Mouse (Mus musculus) testis, adult 2 months (tissue): ENCODE measurements around the gene Asic1. TPM values are rescaled to one million over a fixed set of nuclear protein-coding genes. Genes with fewer than 3 reads are reported as not detected.
"Not testable (repeated sequence)": the region's sequence is repeated elsewhere in the genome, so short reads cannot be mapped to it uniquely, and the experiment has no call there.

Experiments used
- H3K27ac ChIP-seq: fragments of 200-500 bp; 2 replicates; pipeline ENCODE4 v1.5.1; 2012; ENCODE audit warnings: low read depth, low read length; ENCODE audit not compliant: control insufficient read depth, insufficient read depth
- H3K27me3 ChIP-seq: fragments of 200-500 bp; 2 replicates; pipeline ENCODE4 v1.6.1; 2012; ENCODE audit warnings: mild to moderate bottlenecking, low read length, moderate library complexity; ENCODE audit not compliant: control insufficient read depth, insufficient read depth
- H3K36me3 ChIP-seq: fragments of 200-500 bp; 2 replicates; pipeline ENCODE4 v1.6.1; 2012; ENCODE audit warnings: mild to moderate bottlenecking, low read length; ENCODE audit not compliant: control insufficient read depth, insufficient read depth
- H3K4me1 ChIP-seq: fragments of 200-500 bp; 2 replicates; pipeline ENCODE4 v1.6.1; 2012; ENCODE audit warnings: low read length; ENCODE audit not compliant: control insufficient read depth, insufficient read depth
- H3K4me3 ChIP-seq: fragments of 200-500 bp; 2 replicates; pipeline ENCODE4 v1.5.1; 2012; ENCODE audit warnings: low read depth, mild to moderate bottlenecking, low read length, moderate library complexity, mixed read lengths; ENCODE audit not compliant: control insufficient read depth
- CTCF ChIP-seq: fragments of 200-500 bp; IDR thresholded peaks from 2 replicates; pipeline ENCODE4 v1.5.1; 2012; ENCODE audit warnings: low read depth, mild to moderate bottlenecking, inconsistent platforms, low read length, moderate library complexity; ENCODE audit not compliant: control insufficient read depth, insufficient read depth, insufficient replicate concordance
- POLR2A ChIP-seq: fragments of 200-500 bp; IDR thresholded peaks from 2 replicates; pipeline ENCODE4 v1.6.1; 2012; ENCODE audit warnings: low read depth, mild to moderate bottlenecking, inconsistent platforms, low read length, moderate library complexity; ENCODE audit not compliant: control insufficient read depth
- polyA plus RNA-seq: library from polyadenylated mRNA; depleted of rRNA; stranded (reverse); fragments of >200 nt; gene quantifications from 2 replicates; pipeline ENCODE4 v1.2.3, GENCODE M21; 2012

Asic1 gene
- polyA plus RNA-seq, 1 experiment: 0.16 TPM

- peaks cover 17% of the 10 kb centered on the region for H3K4me1 ChIP-seq
- no peak overlapping the region for H3K4me3 ChIP-seq
- no peak for TF ChIP-seq CTCF
- no peak for TF ChIP-seq POLR2A
- no peaks in the 10 kb centered on the region for H3K36me3 ChIP-seq
- H3K27ac ChIP-seq: no peak overlapping the region; the same call in 1 of the 2 replicates
- H3K27me3 ChIP-seq: no peaks in the 10 kb centered on the region
Observed at GRCm38 (mm10) chr15:99723120-99723514, 52.9 kb downstream of the Asic1 start.

GRCm38 (mm10) chr15:99723515-99724291, 53.5 kb downstream of the Asic1 start:
- H3K36me3 ChIP-seq: no peaks in the 10 kb centered on the region
- H3K4me1 ChIP-seq: peaks cover 15% of the 10 kb centered on the region
- TF ChIP-seq CTCF (no peak), POLR2A (no peak)
- no peak overlapping the region for H3K4me3 ChIP-seq
- peak overlapping the region; percentile 82 for H3K27ac ChIP-seq
- no peaks in the 10 kb centered on the region for H3K27me3 ChIP-seq

GRCm38 (mm10) chr15:99724292-99725021, 54.3 kb downstream of the Asic1 start:
- Histone ChIP-seq H3K27ac (peak overlapping the region; percentile 82), H3K4me3 (no peak overlapping the region; the same call in 1 of the 2 replicates), H3K36me3 (no peaks in the 10 kb centered on the region), H3K27me3 (no peaks in the 10 kb centered on the region), H3K4me1 (peaks cover 15% of the 10 kb centered on the region)
- TF ChIP-seq CTCF (no peak), POLR2A (no peak)

GRCm38 (mm10) chr15:99725341-99726155, 55.4 kb downstream of the Asic1 start, which contains the start of gene Cox14:
Gene Cox14 (plus strand): TSS chr15:99725618.
- Histone ChIP-seq H3K36me3 (no peaks in the 10 kb centered on the region), H3K27me3 (no peaks in the 10 kb centered on the region)

DNA sequence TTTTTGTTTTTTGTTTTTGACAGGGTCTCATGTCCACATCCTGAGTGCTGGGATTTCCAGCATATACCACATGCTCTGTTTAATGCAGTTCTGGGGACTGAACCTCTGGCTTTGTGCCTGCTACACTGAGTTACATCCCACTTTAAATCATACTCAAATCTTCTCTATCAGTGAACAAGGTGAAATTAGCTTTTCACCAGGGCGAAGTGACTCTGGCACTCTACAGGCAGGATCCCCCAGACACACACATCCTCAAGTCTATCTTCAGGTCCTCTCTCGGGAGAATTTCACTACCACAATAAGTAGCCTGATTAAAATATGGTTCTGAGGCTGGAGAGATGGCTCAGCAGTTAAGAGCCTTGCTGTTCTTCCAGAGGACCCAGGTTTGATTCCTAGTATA, 56.4 kb downstream of the Asic1 start:
- TF ChIP-seq POLR2A (no peak), CTCF (no peak)
- Histone ChIP-seq H3K4me3 (no peak overlapping the region), H3K27me3 (no peaks in the 10 kb centered on the region), H3K27ac (no peak overlapping the region), H3K4me1 (peaks cover 15% of the 10 kb centered on the region), H3K36me3 (no peaks in the 10 kb centered on the region)

More at GRCm38 (mm10) chr15:99725341-99726155, 55.4 kb downstream of the Asic1 start, which contains the start of gene Cox14:
- TF ChIP-seq POLR2A: peak; percentile 71
- TF ChIP-seq CTCF: peak; percentile 99
- peaks cover 15% of the 10 kb centered on the region for H3K4me1 ChIP-seq
- peak within 1 kb of the TSS; percentile 82 for H3K27ac ChIP-seq
- peak within 1 kb of the TSS; percentile 93 for H3K4me3 ChIP-seq

DNA sequence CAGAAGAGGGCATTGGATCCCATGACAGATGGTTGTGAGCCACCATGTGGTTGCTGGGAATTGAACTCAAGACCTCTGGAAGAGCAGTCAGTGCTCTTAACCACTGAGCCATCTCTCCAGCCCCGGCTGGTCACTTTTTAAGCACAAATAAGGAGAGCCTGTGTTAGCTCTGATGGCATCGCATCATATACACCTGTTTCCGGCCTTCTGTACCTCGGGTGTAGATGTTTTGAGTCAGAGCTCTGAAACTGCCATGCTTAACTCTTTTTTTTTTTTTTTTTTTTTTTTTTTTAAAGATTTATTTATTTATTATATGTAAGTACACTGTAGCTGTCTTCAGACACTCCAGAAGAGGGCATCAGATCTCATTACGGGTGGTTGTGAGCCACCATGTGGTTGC, 56.9 kb downstream of the Asic1 start:
- H3K27me3 ChIP-seq, H3K4me3 ChIP-seq, H3K36me3 ChIP-seq, H3K27ac ChIP-seq: not testable (repeated sequence)
- peaks cover 15% of the 10 kb centered on the region for H3K4me1 ChIP-seq

GRCm38 (mm10) chr15:99727525-99727924, 57.4 kb downstream of the Asic1 start:
- no peak for TF ChIP-seq CTCF
- no peak for TF ChIP-seq POLR2A
- Histone ChIP-seq H3K27ac (no peak overlapping the region), H3K4me3 (no peak overlapping the region), H3K36me3 (no peaks in the 10 kb centered on the region), H3K27me3 (no peaks in the 10 kb centered on the region), H3K4me1 (peaks cover 15% of the 10 kb centered on the region)
